Mouse (Mus musculus) neural tube, embryonic 12.5 days (tissue): Measurements from ENCODE around the gene Zfp281. TPM values are rescaled to one million over a fixed set of nuclear protein-coding genes. Genes with fewer than 3 reads are reported as not detected.

Experiments used
- ATAC-seq: fragments of 200-750 bp; cut with Nextera tagmentation; 2 replicates; pipeline ENCODE4 v1.8.0; 2017; ENCODE audit warnings: low read depth, mild to moderate bottlenecking, moderate TSS enrichment, moderate library complexity; ENCODE audit not compliant: low FRiP score
- H3K27ac ChIP-seq: fragments of 300-500 bp; sonication (generic); 2 replicates; pipeline ENCODE4 v1.5.1; 2016
- H3K27me3 ChIP-seq: fragments of 300-500 bp; sonication (generic); replicated peaks from 2 replicates; pipeline ENCODE4 v1.6.1; 2016; ENCODE audit warnings: mild to moderate bottlenecking
- H3K36me3 ChIP-seq: fragments of 300-500 bp; sonication (generic); 2 replicates; pipeline ENCODE4 v1.6.1; 2016; ENCODE audit warnings: mild to moderate bottlenecking
- H3K4me1 ChIP-seq: fragments of 300-500 bp; sonication (generic); 2 replicates; pipeline ENCODE4 v1.6.1; 2016
- H3K4me2 ChIP-seq: fragments of 300-500 bp; sonication (generic); replicated peaks from 2 replicates; pipeline ENCODE4 v1.6.1; 2016; ENCODE audit warnings: mild to moderate bottlenecking
- H3K4me3 ChIP-seq: fragments of 300-500 bp; sonication (generic); 2 replicates; pipeline ENCODE4 v1.5.1; 2016
- H3K9ac ChIP-seq: fragments of 300-500 bp; sonication (generic); 2 replicates; pipeline ENCODE4 v1.6.1; 2016; ENCODE audit warnings: mild to moderate bottlenecking
- H3K9me3 ChIP-seq: fragments of 300-500 bp; sonication (generic); 2 replicates; pipeline ENCODE4 v1.6.1; 2016; ENCODE audit warnings: mild to moderate bottlenecking
- WGBS: fragments of 180-500 bp; shearing (Covaris S2); methylation state at CpG from one replicate; pipeline ENCODE4 v1.1.7; 2016; 5-methylcytosine and 5-hydroxymethylcytosine counted together
- polyA plus RNA-seq: library from polyadenylated mRNA; unstranded; fragments of >200 nt; fragmentation: Nextera tagmentation; extraction: Ambion mirVana; gene quantifications from 2 replicates; pipeline ENCODE4 v1.2.1, GENCODE M21; 2016

Zfp281 gene
- 33.8 and 35.2 TPM in 2 replicates for polyA plus RNA-seq

DNA sequence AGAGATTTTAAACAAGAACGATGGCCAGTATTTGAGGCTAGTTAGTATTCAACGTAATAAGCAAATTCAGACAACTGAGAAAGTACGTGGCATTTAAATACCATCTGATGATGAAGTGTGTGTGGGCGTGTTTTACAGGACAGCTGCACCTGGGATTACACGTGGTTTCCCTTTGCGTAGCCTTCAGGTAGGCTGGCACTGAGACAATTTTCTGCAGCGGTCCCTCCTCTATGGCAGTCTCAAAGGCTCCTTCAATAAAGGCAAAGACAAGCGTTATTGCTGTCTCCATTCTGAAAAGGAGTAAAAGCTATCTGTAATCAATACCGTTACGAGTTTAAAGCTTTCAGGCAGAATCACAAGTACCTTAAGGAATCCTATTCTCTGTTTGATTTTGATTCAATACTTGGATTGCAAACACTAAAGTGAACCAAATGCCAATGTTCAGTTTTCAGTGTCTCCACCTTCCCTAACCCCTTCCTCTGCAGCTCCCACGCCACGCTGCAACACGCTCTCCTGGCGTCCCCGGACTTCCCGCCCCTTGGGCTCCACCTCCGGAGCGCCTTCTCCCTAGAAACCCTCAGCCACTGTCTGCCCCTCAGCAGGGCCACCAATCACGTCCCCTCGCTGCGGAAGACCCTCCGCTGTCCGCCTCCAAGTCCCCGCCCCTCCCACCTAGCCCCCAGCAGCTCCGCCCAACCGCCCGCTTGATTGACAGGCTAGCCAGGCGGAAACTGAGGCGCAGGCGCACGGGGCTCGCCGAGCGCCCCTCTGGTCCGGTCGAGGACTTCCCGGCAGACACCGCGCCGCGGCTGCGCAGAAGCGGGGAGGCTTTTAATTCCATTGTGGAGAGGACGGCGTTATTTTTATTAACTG is at the start of gene Zfp281:
Gene Zfp281 (plus strand): TSS at position 756 of the 873 bp plus-strand sequence.
- Histone ChIP-seq H3K36me3 (peaks cover 20% of the 10 kb centered on the region), H3K9me3 (no peaks in the 10 kb centered on the region), H3K9ac (peak within 1 kb of the TSS; percentile 94), H3K4me2 (peak within 1 kb of the TSS; percentile 86), H3K27ac (peak within 1 kb of the TSS; percentile 85), H3K27me3 (no peaks in the 10 kb centered on the region), H3K4me3 (peak within 1 kb of the TSS; percentile 98), H3K4me1 (peaks cover 33% of the 10 kb centered on the region)
- ATAC-seq = peak; percentile 99
- WGBS = 2% methylated on average over 45 of the region's 45 CpGs

DNA sequence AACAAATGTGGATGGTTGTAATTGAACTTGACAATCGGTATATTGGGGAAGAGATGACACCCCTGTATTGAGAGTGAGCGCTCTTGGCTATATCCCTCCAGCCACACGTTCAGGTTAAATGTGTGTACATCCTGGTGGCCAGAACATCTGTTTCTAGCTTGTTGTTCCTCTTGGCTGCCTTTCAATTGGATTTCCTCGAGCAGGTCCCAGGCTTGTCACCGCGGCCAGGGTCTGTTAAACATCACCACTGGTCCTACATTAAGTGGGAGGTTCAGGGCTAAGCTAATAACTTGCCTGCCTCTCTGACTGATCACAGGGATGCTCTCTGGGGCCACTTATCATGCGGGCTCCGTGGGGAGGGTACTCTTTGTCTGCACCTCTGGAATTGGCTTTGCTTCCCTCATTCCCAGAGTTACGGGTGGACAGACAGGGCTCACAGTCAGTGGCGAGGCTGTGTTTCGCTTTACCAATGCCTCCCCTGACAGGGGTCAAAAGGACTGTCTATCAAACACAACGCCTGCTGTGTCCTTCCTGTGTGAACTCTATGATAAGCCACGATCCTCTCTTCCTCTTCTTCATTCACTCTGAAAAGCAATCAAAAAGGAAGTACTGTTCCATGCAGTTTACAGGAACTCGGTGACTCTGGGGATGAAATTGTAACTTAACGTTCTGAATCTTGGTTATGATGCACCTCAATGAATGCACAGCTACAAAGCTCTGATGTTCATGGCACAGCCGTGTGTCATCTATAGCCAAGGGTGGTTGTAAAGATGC is 46.6 kb upstream of the Zfp281 start:
- 0 out of 2 replicates have a peak overlapping the region, but pooled peaks have one; percentile 17 for H3K4me2 ChIP-seq
- 40% methylated on average over 16 of the region's 16 CpGs for WGBS
- H3K9me3 ChIP-seq = no peaks in the 10 kb centered on the region
- H3K4me1 ChIP-seq = peaks cover 4% of the 10 kb centered on the region; the same call in 1 of the 2 replicates
- H3K27me3 ChIP-seq = no peaks in the 10 kb centered on the region
- no peak overlapping the region for H3K27ac ChIP-seq
- ATAC-seq = peak; percentile 37; the same call in 1 of the 2 replicates
- no peak overlapping the region for H3K9ac ChIP-seq
- no peaks in the 10 kb centered on the region for H3K36me3 ChIP-seq
- H3K4me3 ChIP-seq = no peak overlapping the region

DNA sequence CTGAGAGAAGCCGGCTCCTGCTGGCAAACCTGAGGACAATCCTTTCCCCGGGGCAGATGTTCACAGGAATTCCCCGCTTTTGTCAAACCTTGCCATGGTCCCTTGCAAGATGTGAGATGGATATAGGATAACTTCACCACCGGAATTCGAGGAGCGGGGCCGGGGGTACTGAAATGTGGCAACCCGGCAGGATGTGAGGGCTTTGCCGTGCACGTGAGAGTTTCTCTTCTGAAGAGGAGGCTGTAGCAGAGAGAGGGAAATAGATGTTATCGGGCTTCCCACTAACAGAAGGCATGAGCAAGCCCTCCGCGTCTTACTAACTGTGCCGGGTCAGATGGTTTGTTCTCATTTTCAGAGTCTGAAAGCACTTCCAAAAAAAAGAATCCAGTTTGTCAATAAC is 45.3 kb upstream of the Zfp281 start:
- H3K9me3 ChIP-seq = no peaks in the 10 kb centered on the region
- no peak for ATAC-seq
- WGBS = 87% methylated on average over 14 of the region's 14 CpGs
- H3K4me2 ChIP-seq = no peak overlapping the region
- no peak overlapping the region for H3K4me3 ChIP-seq
- H3K4me1 ChIP-seq = peaks cover 11% of the 10 kb centered on the region
- no peak overlapping the region for H3K9ac ChIP-seq
- no peak overlapping the region for H3K27ac ChIP-seq
- H3K27me3 ChIP-seq = no peaks in the 10 kb centered on the region
- H3K36me3 ChIP-seq = no peaks in the 10 kb centered on the region

DNA sequence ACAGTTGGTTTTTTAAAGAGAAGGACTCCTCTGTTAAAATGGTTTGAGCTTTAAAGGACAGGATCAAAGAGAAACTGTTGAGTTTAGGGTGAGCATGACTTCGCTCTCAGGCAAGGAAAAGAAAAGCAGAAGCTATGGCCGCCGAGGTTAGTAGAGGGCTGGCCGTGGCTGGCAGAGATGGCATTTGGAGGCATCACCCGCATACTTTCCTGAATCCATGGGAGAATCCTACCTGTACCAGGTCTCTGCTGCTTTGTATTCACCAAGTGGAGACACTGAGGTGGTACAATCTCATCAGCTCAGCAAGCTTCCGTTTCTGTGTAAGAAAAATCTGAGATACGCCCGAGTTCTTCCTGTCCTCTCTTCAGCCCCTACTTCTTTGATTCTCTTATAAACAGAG is 44.4 kb upstream of the Zfp281 start:
- Histone ChIP-seq H3K27me3 (no peaks in the 10 kb centered on the region), H3K4me1 (peaks cover 11% of the 10 kb centered on the region), H3K4me3 (no peak overlapping the region), H3K9ac (no peak overlapping the region), H3K4me2 (no peak overlapping the region), H3K36me3 (no peaks in the 10 kb centered on the region), H3K9me3 (no peaks in the 10 kb centered on the region), H3K27ac (no peak overlapping the region)
- WGBS = 93% methylated on average over 8 of the region's 8 CpGs
- ATAC-seq = no peak

DNA sequence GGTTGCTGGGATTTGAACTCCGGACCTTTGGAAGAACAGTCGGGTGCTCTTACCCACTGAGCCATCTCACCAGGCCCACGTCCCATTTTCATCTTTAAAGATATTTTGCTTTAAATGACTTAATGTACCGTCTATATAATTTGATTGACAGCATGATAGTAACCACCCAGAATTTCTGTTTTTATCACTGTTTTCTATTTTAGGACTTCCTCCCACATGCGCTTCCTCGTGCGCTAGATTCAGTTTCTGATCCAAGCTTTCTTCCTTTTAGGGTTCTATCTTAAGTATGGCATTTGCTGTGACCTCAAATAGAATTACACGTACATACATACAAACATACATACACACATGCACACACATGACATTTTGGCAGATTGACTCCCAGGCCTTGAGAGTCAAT is 42.9 kb upstream of the Zfp281 start:
- Histone ChIP-seq H3K27ac (no peak overlapping the region), H3K9me3 (no peaks in the 10 kb centered on the region), H3K36me3 (no peaks in the 10 kb centered on the region), H3K4me3 (no peak overlapping the region), H3K4me1 (peaks cover 11% of the 10 kb centered on the region), H3K27me3 (no peaks in the 10 kb centered on the region), H3K4me2 (no peak overlapping the region), H3K9ac (no peak overlapping the region)
- WGBS = 89% methylated on average over 8 of the region's 8 CpGs
- ATAC-seq = no peak

DNA sequence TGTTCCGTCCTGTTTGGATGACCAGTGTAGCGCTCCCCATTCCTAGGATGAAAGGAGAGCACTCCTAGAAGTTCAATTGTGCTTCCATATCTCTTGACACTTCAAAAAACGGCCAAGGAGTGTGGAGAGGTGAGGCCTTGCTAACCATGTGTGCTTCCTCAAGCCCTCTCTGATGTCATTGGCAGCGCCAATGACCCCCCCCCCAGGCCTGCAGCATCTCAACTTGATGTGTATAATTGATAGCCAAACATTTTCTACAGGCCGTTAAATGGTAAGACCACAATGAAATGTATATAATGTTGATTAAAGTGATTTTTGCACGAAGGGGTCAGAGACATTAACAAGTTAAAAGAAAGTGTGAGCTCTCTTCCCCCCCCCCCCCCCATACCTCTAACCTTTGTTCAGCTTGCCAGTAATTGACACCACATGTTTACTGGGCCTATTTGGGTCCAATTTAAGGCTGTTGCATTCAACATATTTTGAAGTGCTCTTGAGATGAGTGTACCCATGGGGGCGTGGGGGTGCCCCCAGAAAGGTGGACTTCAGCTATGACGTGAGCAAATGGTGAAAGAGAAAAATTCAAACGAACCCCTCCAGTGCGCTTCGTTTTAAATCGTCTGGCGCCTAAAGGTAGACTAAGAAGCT is 36.8 kb upstream of the Zfp281 start:
- Histone ChIP-seq H3K9me3 (no peaks in the 10 kb centered on the region), H3K36me3 (no peaks in the 10 kb centered on the region), H3K4me1 (peaks cover 21% of the 10 kb centered on the region), H3K9ac (no peak overlapping the region), H3K4me3 (no peak overlapping the region), H3K4me2 (no peak overlapping the region), H3K27ac (no peak overlapping the region), H3K27me3 (no peaks in the 10 kb centered on the region)
- no peak for ATAC-seq
- WGBS = 85% methylated on average over 13 of the region's 13 CpGs

DNA sequence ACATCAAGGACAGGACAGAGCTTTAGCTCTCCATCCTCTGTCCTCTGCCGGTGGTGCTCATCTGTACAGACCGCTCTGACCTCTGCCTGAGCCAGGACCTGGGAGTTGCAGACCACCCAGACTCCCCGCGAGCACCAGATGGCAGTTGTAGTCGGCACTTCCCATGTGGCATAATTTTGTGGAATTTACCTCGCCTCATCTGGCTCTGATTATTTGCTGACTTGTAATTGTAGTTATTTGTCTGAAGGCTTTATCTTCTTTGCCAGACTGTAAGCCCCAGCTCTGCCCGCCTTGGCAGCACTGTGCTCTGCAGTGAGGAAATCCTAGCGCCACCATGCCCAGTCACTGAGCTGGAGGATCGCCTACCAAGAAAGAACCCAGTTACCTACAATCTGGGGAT is 35.8 kb upstream of the Zfp281 start:
- peaks cover 17% of the 10 kb centered on the region for H3K4me1 ChIP-seq
- no peak for ATAC-seq
- 0 out of 2 replicates have a peak overlapping the region, but pooled peaks have one; percentile 29 for H3K9ac ChIP-seq
- WGBS = 17% methylated on average over 9 of the region's 9 CpGs
- H3K36me3 ChIP-seq = no peaks in the 10 kb centered on the region
- peak overlapping the region; percentile 51 for H3K4me2 ChIP-seq
- H3K27me3 ChIP-seq = no peaks in the 10 kb centered on the region
- H3K27ac ChIP-seq = no peak overlapping the region
- H3K9me3 ChIP-seq = no peaks in the 10 kb centered on the region
- 0 out of 2 replicates have a peak overlapping the region, but pooled peaks have one; percentile 9 for H3K4me3 ChIP-seq

DNA sequence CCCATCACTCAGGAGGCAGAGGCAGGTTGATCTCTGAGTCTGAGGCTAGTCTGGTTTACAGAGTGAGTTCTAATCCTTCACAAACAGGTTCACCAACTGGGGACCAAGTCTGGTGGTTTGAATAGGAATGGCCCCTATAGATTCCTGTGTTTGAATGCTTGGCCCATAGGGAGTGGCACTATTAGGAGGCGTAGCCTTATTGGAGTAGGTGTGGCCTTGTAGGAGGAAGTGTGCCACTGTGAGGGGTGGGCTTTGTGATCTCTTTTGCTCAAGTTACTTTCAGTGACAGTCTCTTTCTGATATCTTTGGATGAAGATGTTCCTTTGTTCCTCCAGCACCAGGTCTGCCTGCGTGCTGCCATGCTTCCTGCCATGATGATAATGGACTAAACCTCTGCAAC is 32.0 kb upstream of the Zfp281 start:
- 93% methylated on average over 2 of the region's 2 CpGs for WGBS
- no peak overlapping the region for H3K27ac ChIP-seq
- no peaks in the 10 kb centered on the region for H3K27me3 ChIP-seq
- H3K36me3 ChIP-seq = no peaks in the 10 kb centered on the region
- H3K4me2 ChIP-seq = no peak overlapping the region
- H3K9ac ChIP-seq = no peak overlapping the region
- H3K9me3 ChIP-seq = no peaks in the 10 kb centered on the region
- H3K4me3 ChIP-seq = no peak overlapping the region
- peaks cover 14% of the 10 kb centered on the region; the same call in 1 of the 2 replicates for H3K4me1 ChIP-seq
- no peak for ATAC-seq

DNA sequence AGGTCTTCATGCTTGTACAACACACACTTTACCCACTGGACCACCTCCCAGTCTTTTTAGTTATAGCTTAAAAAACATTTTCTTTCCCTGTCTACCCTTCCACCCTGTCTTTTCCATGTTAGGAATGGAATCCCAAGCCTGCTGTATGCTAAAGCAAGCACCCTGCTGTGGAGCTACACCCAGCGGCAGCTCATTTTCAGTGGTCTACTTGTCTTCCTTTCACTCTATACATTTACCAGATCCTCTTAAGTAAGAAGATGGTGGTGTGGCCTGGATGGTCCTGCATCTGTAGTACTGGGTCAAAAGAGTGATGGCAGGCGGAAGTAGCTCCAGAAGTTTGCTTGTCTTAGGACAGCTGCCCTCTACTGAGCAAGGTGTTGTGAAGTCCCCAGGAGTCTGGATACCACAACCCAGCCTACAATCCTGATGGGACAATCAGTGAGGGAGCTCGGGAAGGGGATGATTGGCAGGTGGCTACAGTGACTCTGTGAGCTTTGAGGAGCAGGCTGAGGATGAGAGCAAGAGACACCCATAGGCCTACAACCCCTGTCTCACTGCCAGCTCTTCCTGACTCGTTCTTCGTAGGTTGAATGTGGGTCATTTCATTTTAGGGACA is 30.4 kb upstream of the Zfp281 start:
- Histone ChIP-seq H3K4me3 (no peak overlapping the region), H3K27ac (no peak overlapping the region), H3K9ac (no peak overlapping the region), H3K27me3 (no peaks in the 10 kb centered on the region), H3K4me1 (0 out of 2 replicates have a peak, but pooled peaks cover 6% of the 10 kb centered on the region), H3K4me2 (no peak overlapping the region), H3K9me3 (no peaks in the 10 kb centered on the region), H3K36me3 (no peaks in the 10 kb centered on the region)
- no peak for ATAC-seq
- WGBS = 88% methylated on average over 5 of the region's 5 CpGs

DNA sequence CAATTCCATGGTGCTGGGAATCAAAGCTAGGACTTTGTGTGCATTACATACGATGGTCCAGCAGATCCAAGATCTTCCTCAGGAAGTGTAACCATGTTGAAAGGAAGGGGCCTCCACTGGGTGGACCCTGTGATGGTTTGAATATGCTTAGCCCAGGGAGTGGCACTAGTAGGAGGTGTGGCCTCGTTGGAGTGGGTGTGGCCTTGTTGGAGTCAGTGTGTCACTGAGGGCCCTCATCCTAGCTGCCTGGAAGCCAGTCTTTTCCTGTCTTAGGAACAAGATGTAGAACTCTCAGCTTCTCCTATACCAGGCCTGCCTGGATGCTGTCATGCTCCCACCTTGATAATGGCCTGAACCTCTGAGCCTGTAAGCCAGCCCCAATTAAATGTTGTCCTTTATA is 27.9 kb upstream of the Zfp281 start:
- Histone ChIP-seq H3K4me2 (no peak overlapping the region), H3K9ac (no peak overlapping the region), H3K4me3 (no peak overlapping the region), H3K9me3 (no peaks in the 10 kb centered on the region), H3K27ac (no peak overlapping the region), H3K27me3 (no peaks in the 10 kb centered on the region), H3K4me1 (no peaks in the 10 kb centered on the region), H3K36me3 (no peaks in the 10 kb centered on the region)
- 87% methylated on average over 2 of the region's 2 CpGs for WGBS
- no peak for ATAC-seq

DNA sequence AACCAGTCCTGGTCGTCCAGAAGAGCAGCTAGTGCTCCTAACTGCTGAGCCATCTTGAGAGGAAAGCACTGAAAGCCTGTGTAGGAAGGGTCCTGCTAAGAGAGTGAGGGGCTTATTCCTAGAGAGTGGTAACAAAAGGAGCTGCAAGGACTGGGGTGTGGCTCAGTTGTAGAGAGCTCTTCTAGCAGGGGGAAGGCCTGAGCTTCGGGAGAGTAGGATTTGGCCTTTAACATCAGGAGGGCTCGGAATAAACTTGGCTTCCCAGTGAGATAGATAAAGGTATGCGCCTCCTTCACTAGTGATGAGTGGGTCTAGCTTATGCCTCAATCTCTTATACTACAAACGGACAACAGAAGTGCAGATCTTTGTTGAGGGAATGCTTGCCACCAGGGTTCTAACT is 26.4 kb upstream of the Zfp281 start:
- Histone ChIP-seq H3K4me3 (no peak overlapping the region), H3K36me3 (no peaks in the 10 kb centered on the region), H3K4me1 (no peaks in the 10 kb centered on the region), H3K27me3 (no peaks in the 10 kb centered on the region), H3K9me3 (no peaks in the 10 kb centered on the region), H3K27ac (no peak overlapping the region), H3K4me2 (no peak overlapping the region), H3K9ac (no peak overlapping the region)
- ATAC-seq = no peak
- 77% methylated on average over 5 of the region's 5 CpGs for WGBS
